Comparison of ENCODE assay signal across 15 mouse cellular contexts in genomic region chr6:23028251-23028650, GRCm38 (mm10).
"Had no signal": no experiment of that assay in that cellular context is flagged by ENCODE, and none has a peak within 500 bp of the region (broad histone marks: within the 10 kb centered on the region; RNA-seq: fewer than 3 reads in every experiment).

No protein-coding gene starts in this region.

- H3K4me3 ChIP-seq: intestine, embryonic 15.5 days; limb, embryonic 15.5 days; liver, embryonic 12.5 days; midbrain, embryonic 12.5 days; myocyte; neural tube, embryonic 12.5 days had no signal

- DNase-seq: kidney, adult 18-20 months; kidney, postnatal 14 days; layer of hippocampus, adult 9-11 months; layer of hippocampus, postnatal 36 days; lung, postnatal 36 days; spleen, adult 18-20 months; thymus, adult 18-20 months; thymus, postnatal 25 days had no signal

- H3K27me3 ChIP-seq: intestine, embryonic 15.5 days; limb, embryonic 15.5 days; liver, embryonic 12.5 days; midbrain, embryonic 12.5 days; neural tube, embryonic 12.5 days had no signal

- H3K4me2 ChIP-seq: intestine, embryonic 15.5 days; limb, embryonic 15.5 days; liver, embryonic 12.5 days; midbrain, embryonic 12.5 days; neural tube, embryonic 12.5 days had no signal

- H3K9ac ChIP-seq: intestine, embryonic 15.5 days; limb, embryonic 15.5 days; liver, embryonic 12.5 days; midbrain, embryonic 12.5 days; neural tube, embryonic 12.5 days had no signal

- H3K27ac ChIP-seq: intestine, embryonic 15.5 days; limb, embryonic 15.5 days; liver, embryonic 12.5 days; midbrain, embryonic 12.5 days; neural tube, embryonic 12.5 days had no signal

- ATAC-seq: intestine, embryonic 15.5 days; liver, embryonic 12.5 days; lung, postnatal 0 days had no signal

- H3K36me3 ChIP-seq: intestine, embryonic 15.5 days; limb, embryonic 15.5 days; liver, embryonic 12.5 days; neural tube, embryonic 12.5 days had no signal

- H3K9me3 ChIP-seq: intestine, embryonic 15.5 days; limb, embryonic 15.5 days; liver, embryonic 12.5 days; midbrain, embryonic 12.5 days; neural tube, embryonic 12.5 days had no signal

- H3K4me1 ChIP-seq: intestine, embryonic 15.5 days; limb, embryonic 15.5 days; liver, embryonic 12.5 days; midbrain, embryonic 12.5 days; neural tube, embryonic 12.5 days had no signal
